Mouse (Mus musculus) hematopoietic stem cell, adult 5-6 weeks (primary cell): Measurements from ENCODE around the gene Slco3a1. TPM values are rescaled to one million over a fixed set of nuclear protein-coding genes. Genes with fewer than 3 reads are reported as not detected.

ENCODE experiments used
- ATAC-seq, 2 experiments: fragments of 125-278 bp in 1 of 2; replicated peaks in 1 of 2; 2 replicates each; pipeline ENCODE4 v1.8.0; 2016 to 2017; ENCODE audit warnings: inconsistent platforms in 2 of 2, mild to moderate bottlenecking in 2 of 2, moderate number of reproducible peaks in 2 of 2, low read depth in 1 of 2, moderate TSS enrichment in 1 of 2; ENCODE audit not compliant: low FRiP score in 2 of 2, poor library complexity in 2 of 2, severe bottlenecking in 2 of 2, insufficient read depth in 1 of 2, low TSS enrichment in 1 of 2
- total RNA-seq: library from RNA; stranded (forward); fragments of 172-1452, 232-1000 nt; gene quantifications from 2 replicates; pipeline ENCODE4 v1.2.3, GENCODE M21; 2017

Slco3a1 gene
- 40.3 and 44.9 TPM in 2 replicates for total RNA-seq

- ATAC-seq = peak; percentile 54 to 71
Observed at GRCm38 (mm10) chr7:74554608-74555311, at the start of gene Slco3a1. Gene Slco3a1 (minus strand): TSS chr7:74554780.

DNA sequence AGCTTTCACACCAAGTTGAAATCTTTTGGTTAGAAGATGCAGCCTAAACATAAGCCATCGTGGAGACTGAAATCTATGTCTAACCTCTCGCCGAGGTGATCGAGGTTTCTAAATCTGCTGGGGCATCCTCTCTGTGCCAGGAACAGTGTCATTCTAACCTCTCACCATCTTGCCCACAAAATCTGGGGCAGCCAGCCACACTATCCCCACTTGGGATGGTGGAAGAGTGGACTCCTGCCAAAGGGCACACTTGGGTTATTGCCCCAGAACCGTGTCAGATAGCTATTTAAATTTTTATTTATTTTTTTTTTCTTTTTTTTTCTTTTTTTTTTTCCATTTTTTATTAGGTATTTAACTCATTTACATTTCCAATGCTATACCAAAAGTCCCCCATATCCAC is 46.4 kb upstream of the Slco3a1 start:
- ATAC-seq = no peak

DNA sequence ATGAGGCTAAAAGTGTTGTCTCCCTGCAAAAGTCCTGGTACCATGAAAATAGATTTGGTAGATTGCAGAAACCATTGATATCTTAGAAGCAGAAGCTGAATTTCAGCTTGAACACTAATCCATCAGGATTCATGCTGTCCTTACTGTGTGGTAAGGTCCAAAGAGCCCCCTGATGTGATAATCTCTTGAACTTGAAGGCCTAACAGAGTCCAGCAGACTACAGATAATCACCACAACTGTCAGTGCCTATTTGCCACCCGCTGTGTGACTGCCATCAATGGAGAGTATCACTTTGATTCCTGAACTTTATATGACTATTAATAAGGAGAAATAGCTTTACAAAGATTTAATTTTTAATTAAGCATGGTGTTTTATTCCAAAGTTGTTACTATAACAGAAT is 24.8 kb upstream of the Slco3a1 start:
- no peak for ATAC-seq

- ATAC-seq = no peak
Observed at GRCm38 (mm10) chr7:74575678-74576077, 21.1 kb upstream of the Slco3a1 start.

GRCm38 (mm10) chr7:74555416-74555815 is 836 bp upstream of the Slco3a1 start:
- ATAC-seq = peak; percentile 56 to 74

GRCm38 (mm10) chr7:74554041-74554561 is 479 bp downstream of the Slco3a1 start:
- 0 out of 4 replicates have a peak, but pooled peaks of 1 of the 2 experiments have one; percentile 19 for ATAC-seq

DNA sequence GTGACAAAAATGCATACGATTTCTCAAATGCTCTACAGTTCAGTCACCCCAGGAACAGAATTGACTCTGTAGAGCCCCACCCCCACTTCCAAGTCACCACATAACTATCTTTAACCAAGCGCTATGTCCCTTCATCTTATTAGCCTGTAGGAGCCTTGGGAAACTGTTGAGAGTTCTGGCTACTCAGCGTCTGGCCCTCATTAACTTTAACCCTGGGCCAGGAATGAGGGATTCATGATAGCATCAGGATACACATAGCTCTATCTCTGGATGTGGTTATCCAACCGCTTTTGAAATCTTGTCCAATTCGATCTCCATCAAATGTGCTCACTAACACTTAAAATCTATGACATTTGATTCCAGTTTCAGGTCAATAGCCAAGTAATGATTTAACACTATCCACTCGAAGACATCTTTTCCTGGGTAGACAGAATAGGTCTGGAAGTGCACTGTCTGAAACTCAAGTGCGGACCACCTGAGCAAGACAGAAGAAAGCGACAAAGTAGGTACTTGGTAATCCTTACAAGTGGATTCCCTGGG is 1.4 kb downstream of the Slco3a1 start:
- no peak for ATAC-seq

DNA sequence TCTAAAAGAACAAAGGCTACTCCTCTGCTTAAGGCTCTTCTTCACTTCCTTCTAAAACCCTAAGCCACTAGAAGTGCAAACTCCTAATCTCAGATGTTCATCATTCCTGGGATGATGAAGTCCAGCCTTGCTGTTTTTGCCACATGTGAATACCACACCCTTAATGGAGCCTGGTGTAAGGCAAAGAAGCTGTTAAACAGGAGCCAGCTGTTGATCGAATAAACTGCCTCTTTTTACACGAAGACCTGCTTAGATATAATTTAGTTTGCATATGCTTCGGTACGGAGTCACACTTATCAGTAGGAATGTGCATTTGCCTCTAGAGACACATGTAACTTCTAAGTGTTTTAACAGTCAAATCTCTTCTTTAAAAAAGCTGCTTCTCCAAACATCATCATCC is 2.0 kb downstream of the Slco3a1 start:
- ATAC-seq = no peak

DNA sequence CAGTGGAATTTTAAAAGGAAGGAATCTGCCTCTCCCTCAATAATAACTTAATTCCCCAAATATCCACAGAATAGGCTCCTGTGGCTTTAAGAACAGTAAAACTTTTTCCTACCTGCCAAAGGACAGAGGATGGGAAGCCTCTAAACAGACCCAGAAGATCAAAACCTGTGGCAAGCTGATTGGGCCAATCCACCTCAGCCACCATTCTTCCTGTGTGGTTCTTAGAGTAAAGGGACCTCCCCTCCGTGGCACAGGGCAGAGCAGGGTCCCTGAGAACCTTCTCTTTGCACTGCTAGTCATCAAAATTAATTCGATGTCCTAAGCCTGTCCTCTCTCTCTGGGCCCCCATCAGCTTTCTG is 2.6 kb downstream of the Slco3a1 start:
- no peak for ATAC-seq

GRCm38 (mm10) chr7:74551338-74551999 is 3.1 kb downstream of the Slco3a1 start:
- no peak for ATAC-seq

DNA sequence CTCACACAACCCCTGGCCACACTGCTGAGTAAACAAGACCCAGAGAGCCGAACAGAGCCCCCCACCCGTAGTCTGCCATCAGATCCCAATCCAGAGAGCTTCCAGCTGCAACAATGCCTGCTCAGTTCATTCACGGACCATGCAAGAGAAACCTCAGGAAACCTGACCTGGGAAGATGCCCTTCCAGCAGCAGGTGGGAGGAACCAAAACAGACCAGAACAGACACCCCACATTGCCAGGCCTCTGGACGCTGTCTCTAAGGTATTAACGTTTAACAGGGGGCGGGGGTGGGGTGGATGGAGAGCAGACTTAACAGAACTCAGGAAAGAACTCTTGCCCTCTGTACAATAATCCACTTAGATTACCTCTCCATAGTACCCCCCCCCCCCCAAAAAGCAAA is 4.9 kb downstream of the Slco3a1 start:
- no peak for ATAC-seq

- ATAC-seq = no peak
Observed at GRCm38 (mm10) chr7:74549013-74549582, 5.5 kb downstream of the Slco3a1 start.

DNA sequence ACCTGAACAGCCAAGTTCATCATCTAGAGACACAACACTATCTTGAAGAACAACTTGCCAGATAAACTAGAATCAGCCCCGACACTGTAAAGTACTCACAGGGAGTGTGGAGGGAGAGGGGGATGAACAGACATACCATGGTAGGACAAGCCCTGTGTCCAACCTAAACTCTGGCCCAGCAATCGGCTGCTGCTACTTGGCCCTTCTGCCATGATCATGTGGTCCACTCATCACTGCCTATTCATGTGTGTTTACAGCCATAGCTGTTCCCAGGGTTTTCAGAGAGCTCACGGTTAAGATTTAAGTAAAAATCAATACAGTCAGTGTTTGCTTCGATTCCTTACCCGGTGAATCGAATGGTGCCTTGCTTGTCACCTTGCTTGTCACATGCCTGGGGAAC is 7.9 kb downstream of the Slco3a1 start:
- ATAC-seq = no peak

DNA sequence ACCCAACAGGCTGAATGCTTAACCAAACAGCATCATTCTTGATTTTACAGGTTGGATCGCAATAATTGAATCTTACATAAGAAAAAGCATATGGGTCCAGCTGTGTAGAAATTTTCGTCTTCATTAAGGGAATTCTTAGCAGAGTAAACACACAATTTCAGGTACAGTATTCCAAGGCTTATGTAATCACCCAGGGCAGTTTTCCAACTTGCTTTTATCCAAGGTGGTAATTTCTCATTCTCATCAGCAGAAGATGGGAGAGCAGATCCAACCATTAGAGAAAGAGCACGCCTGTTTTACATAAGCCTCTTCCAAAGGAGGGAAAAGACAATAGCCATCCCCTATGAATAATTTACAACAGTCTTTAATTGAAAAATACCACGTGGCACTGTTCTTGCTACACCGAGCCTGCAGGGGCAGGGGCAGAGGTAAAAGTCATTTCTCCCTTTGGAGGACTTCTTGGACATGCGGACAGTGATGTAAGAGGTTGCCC is 9.0 kb downstream of the Slco3a1 start:
- ATAC-seq = no peak

- ATAC-seq = no peak; a peak in 1 of 4 replicates
Observed at GRCm38 (mm10) chr7:74544306-74544705, 10.3 kb downstream of the Slco3a1 start.

GRCm38 (mm10) chr7:74541958-74542357 is 12.6 kb downstream of the Slco3a1 start:
- ATAC-seq = no peak

DNA sequence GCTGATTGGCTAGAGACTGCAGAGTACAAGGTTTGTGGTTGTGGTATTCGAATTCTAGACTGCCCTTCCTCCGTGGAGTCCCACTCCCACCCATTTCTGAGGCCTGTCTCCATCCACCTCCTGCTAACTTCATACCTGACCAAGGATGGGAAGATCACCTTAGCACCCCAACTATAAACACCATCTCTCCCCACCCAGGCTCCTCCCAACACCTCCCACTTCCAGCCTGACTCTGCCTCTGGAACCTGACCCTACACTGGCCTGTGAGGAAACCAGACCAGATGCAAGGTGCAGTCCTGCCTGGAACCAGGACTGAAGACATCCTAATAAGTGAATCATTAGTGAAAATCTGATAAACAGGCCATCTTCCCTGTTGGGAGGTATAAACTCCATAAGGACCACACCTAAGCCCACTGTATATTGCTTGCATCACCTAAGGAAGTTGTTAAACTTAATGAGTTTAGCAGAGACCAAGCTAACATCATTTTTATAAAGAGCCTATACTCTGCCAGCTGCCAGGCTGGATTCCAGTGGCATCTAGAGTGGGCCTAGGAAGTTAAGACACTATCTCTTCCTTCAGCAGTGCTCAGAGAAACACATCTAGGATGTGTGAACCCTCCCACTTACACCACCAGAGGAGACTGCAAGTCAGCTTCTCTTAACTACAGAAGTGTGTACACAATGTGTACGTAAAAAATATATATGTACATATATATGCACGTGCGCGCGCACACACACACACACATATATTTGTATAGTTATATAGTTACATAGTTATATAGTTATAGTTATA is 13.5 kb downstream of the Slco3a1 start:
- no peak for ATAC-seq
